ENCODE assay signal across 19 mouse cellular contexts in genomic region chr1:126167546-126167945, GRCm38 (mm10).
DNase-seq lines count a peak whose midpoint lies in the region; ATAC-seq lines count a peak whose summit lies in the region.
"Had no signal": no experiment of that assay in that cellular context is flagged by ENCODE, and none has a peak within 500 bp of the region (broad histone marks: within the 10 kb centered on the region; RNA-seq: fewer than 3 reads in every experiment).

No protein-coding gene starts in this region.

- H3K36me3 ChIP-seq in forebrain, embryonic 16.5 days (ENCODE audit: control insufficient read depth, insufficient read depth) = no peaks in the 10 kb centered on the region
- no peaks in the 10 kb centered on the region for H3K36me3 ChIP-seq in midbrain, embryonic 11.5 days (ENCODE audit: control insufficient read depth, insufficient read depth, low read length)
- H3K36me3 ChIP-seq in neural tube, embryonic 15.5 days = no peaks in the 10 kb centered on the region
- H3K36me3 ChIP-seq: embryonic facial prominence, embryonic 12.5 days; heart, embryonic 12.5 days; limb, embryonic 12.5 days had no signal

- peak overlapping the region; percentile 78 for H3K27ac ChIP-seq in forebrain, embryonic 16.5 days (ENCODE audit: low read length)
- H3K27ac ChIP-seq in midbrain, embryonic 11.5 days (ENCODE audit: low read depth, low read length) = no peak overlapping the region; the same call in 1 of the 2 replicates
- no peak overlapping the region for H3K27ac ChIP-seq in neural tube, embryonic 15.5 days (replicated peaks)
- H3K27ac ChIP-seq: embryonic facial prominence, embryonic 12.5 days; layer of hippocampus, adult 2 months; left cerebral cortex, adult 2 months; limb, embryonic 12.5 days; liver, embryonic 14.5 days had no signal

- intact Hi-C loops in left cerebral cortex, postnatal 10 days (cut with DNase I) = no loop called here

- WGBS in forebrain, embryonic 16.5 days = 29% methylated on average over 7 of the region's 7 CpGs
- 64% methylated on average over 7 of the region's 7 CpGs for WGBS in midbrain, embryonic 11.5 days
- WGBS in neural tube, embryonic 15.5 days = 50% methylated on average over 7 of the region's 7 CpGs

- no peaks in the 10 kb centered on the region for H3K27me3 ChIP-seq in forebrain, embryonic 16.5 days (replicated peaks; ENCODE audit: control insufficient read depth, insufficient read depth, low read length)
- H3K27me3 ChIP-seq in midbrain, embryonic 11.5 days (ENCODE audit: control insufficient read depth, insufficient read depth, low read length) = no peaks in the 10 kb centered on the region
- H3K27me3 ChIP-seq in neural tube, embryonic 15.5 days (replicated peaks) = no peaks in the 10 kb centered on the region
- H3K27me3 ChIP-seq: embryonic facial prominence, embryonic 12.5 days; heart, embryonic 12.5 days; limb, embryonic 12.5 days had no signal

- peak; percentile 49; the same call in 1 of the 2 replicates for ATAC-seq in forebrain, embryonic 16.5 days
- peak; percentile 36; the same call in 1 of the 2 replicates for ATAC-seq in midbrain, embryonic 11.5 days (ENCODE audit: low FRiP score)
- no peak for ATAC-seq in neural tube, embryonic 15.5 days (ENCODE audit: low FRiP score)
- ATAC-seq: lung, postnatal 0 days had no signal

- H3K9ac ChIP-seq in forebrain, embryonic 16.5 days (replicated peaks; ENCODE audit: low read depth, low read length) = no peak overlapping the region
- no peak overlapping the region for H3K9ac ChIP-seq in midbrain, embryonic 11.5 days (ENCODE audit: low read length)
- H3K9ac ChIP-seq in neural tube, embryonic 15.5 days (replicated peaks) = no peak overlapping the region
- H3K9ac ChIP-seq: embryonic facial prominence, embryonic 12.5 days; heart, embryonic 12.5 days; limb, embryonic 12.5 days; liver, embryonic 14.5 days had no signal

- DNase-seq in thymus, postnatal 14 days = peak; percentile 4
- DNase-seq in thymus, postnatal 36 days = no peak
- no peak for DNase-seq in midbrain, embryonic 11.5 days (ENCODE audit: low spot score, missing footprints)
- DNase-seq in urinary bladder, postnatal 14 days (ENCODE audit: low spot score) = no peak
- DNase-seq in left cerebral cortex, postnatal 10 days (ENCODE audit: extremely low spot score in 1 of 2, low spot score in 2 of 2) = no peak
- DNase-seq: adrenal gland, postnatal 36 days; heart, postnatal 4 days; kidney, adult 11 months; kidney, postnatal 10 days; right cerebral cortex, postnatal 4 days had no signal

- H3K4me3 ChIP-seq in forebrain, embryonic 16.5 days (replicated peaks; ENCODE audit: low read length) = no peak overlapping the region
- no peak overlapping the region for H3K4me3 ChIP-seq in midbrain, embryonic 11.5 days (ENCODE audit: low read depth, low read length)
- H3K4me3 ChIP-seq in neural tube, embryonic 15.5 days (replicated peaks) = no peak overlapping the region
- H3K4me3 ChIP-seq: embryonic facial prominence, embryonic 12.5 days; heart, embryonic 12.5 days; layer of hippocampus, adult 2 months; left cerebral cortex, adult 2 months; limb, embryonic 12.5 days had no signal

- H3K4me2 ChIP-seq in forebrain, embryonic 16.5 days (ENCODE audit: low read length) = no peak overlapping the region
- H3K4me2 ChIP-seq in midbrain, embryonic 11.5 days = no peak overlapping the region
- H3K4me2 ChIP-seq in neural tube, embryonic 15.5 days = no peak overlapping the region
- H3K4me2 ChIP-seq: embryonic facial prominence, embryonic 12.5 days; heart, embryonic 12.5 days; limb, embryonic 12.5 days had no signal

- no peaks in the 10 kb centered on the region for H3K9me3 ChIP-seq in forebrain, embryonic 16.5 days (ENCODE audit: control insufficient read depth, low read length)
- H3K9me3 ChIP-seq in midbrain, embryonic 11.5 days (ENCODE audit: control insufficient read depth, low read length) = no peaks in the 10 kb centered on the region
- no peaks in the 10 kb centered on the region for H3K9me3 ChIP-seq in neural tube, embryonic 15.5 days (replicated peaks)
- H3K9me3 ChIP-seq: embryonic facial prominence, embryonic 12.5 days; heart, embryonic 12.5 days; limb, embryonic 12.5 days had no signal

- peaks cover 13% of the 10 kb centered on the region for H3K4me1 ChIP-seq in forebrain, embryonic 16.5 days (replicated peaks; ENCODE audit: control insufficient read depth, insufficient read depth, low read length)
- H3K4me1 ChIP-seq in midbrain, embryonic 11.5 days (ENCODE audit: control insufficient read depth, insufficient read depth, low read length) = peaks cover 14% of the 10 kb centered on the region; the same call in 1 of the 2 replicates
- peaks cover 14% of the 10 kb centered on the region for H3K4me1 ChIP-seq in neural tube, embryonic 15.5 days
- H3K4me1 ChIP-seq: embryonic facial prominence, embryonic 12.5 days; heart, embryonic 12.5 days; limb, embryonic 12.5 days had no signal
